Mouse (Mus musculus): Measurements from ENCODE around the gene Rnf133. TPM values are rescaled to one million over a fixed set of nuclear protein-coding genes. Genes with fewer than 3 reads are reported as not detected.

Rnf133 gene
- polyA plus RNA-seq (2015; fragmentation: Nextera tagmentation; extraction: Ambion mirVana): not detected in 2 replicates

DNA sequence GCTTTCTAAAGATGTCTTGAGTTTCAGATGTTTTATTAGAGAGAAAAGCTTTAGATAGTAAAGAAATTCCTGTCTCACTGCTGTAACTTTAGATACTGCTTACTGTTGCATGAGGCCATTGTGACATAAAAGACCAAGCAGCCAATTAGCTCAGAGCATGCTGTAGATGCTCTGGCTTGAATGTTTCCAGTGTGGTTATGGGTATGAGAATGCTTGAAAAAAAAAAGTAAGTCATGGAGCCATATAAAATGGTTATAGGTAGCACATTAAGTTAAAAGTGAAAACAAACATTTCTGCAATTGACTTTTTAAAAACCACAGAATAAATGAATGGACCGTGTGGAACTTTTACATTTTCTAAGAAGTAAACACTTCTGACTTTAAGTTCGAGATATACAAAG is at the start of gene Rnf133:
Rnf133 (minus strand) TSS at position 101 of the 400 bp plus-strand sequence.
- WGBS: 91% methylated on average over 2 of the region's 2 CpGs
- no peaks in the 10 kb centered on the region for H3K27me3 ChIP-seq (replicated peaks)
- H3K4me3 ChIP-seq (replicated peaks): no peak within 1 kb of the TSS
- no peaks in the 10 kb centered on the region for H3K4me1 ChIP-seq
- ATAC-seq (ENCODE audit: low FRiP score): no peak
- no peak within 1 kb of the TSS for H3K9ac ChIP-seq (replicated peaks)
- no peak within 1 kb of the TSS for H3K27ac ChIP-seq (replicated peaks)
- no peaks in the 10 kb centered on the region for H3K36me3 ChIP-seq
- no peak within 1 kb of the TSS for H3K4me2 ChIP-seq
- no peaks in the 10 kb centered on the region for H3K9me3 ChIP-seq (replicated peaks)

DNA sequence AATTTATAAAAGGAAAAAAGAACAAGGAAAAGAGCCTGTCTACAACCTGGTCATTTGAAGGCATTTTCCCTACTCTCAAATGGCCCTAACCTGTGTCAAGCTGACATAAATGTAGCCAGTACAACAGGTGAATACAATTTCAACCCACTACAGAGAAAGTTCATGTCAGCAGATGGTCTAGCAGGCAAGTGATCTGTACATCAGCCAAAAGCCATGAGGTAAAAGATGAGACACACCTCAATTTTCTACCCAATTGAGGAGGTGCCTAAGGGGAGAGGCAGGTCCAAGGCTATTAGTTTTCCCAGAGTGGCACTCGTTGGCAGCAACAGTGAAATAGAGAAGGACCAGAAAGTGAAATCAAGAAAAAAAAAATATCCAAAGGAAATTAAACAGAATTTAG is 28.1 kb upstream of the Rnf133 start:
- WGBS: 87% methylated on average over 1 of the region's 1 CpGs
- H3K9me3 ChIP-seq (replicated peaks): no peaks in the 10 kb centered on the region
- no peak for ATAC-seq (ENCODE audit: low FRiP score)

DNA sequence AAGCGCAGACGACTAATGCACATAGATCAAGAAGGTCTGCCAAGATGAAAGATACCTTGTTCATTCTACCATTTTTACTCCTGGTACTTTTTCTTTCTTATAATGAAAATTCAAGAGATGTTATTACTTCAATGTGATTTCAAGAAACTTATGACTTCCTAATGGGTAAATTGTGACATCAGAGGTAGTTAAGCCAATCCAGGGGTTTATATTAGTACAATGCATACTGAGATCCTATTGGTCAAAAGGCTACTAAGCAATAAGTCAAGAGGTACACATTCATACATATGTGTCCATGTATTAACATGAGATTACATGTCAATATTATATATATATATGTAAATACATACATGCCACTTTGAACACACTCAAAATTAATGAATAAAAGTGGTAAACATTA is 4.9 kb upstream of the Rnf133 start, which contains the start of gene Rnf148:
Rnf148 (minus strand) TSS at position 101 of the 400 bp plus-strand sequence.
- Histone ChIP-seq H3K4me1 (no peaks in the 10 kb centered on the region), H3K27me3 (replicated peaks) (no peaks in the 10 kb centered on the region), H3K9ac (replicated peaks) (no peak within 1 kb of the TSS), H3K9me3 (replicated peaks) (no peaks in the 10 kb centered on the region), H3K4me3 (replicated peaks) (no peak within 1 kb of the TSS), H3K27ac (replicated peaks) (no peak within 1 kb of the TSS), H3K36me3 (no peaks in the 10 kb centered on the region), H3K4me2 (no peak within 1 kb of the TSS)
- ATAC-seq (ENCODE audit: low FRiP score): no peak
- WGBS: 92% methylated on average over 2 of the region's 2 CpGs

More for the DNA sequence above, 28.1 kb upstream of the Rnf133 start:
- Histone ChIP-seq H3K36me3 (no peaks in the 10 kb centered on the region), H3K27ac (replicated peaks) (no peak overlapping the region), H3K9ac (replicated peaks) (no peak overlapping the region), H3K4me2 (no peak overlapping the region), H3K27me3 (replicated peaks) (no peaks in the 10 kb centered on the region), H3K4me3 (replicated peaks) (no peak overlapping the region), H3K4me1 (no peaks in the 10 kb centered on the region)

DNA sequence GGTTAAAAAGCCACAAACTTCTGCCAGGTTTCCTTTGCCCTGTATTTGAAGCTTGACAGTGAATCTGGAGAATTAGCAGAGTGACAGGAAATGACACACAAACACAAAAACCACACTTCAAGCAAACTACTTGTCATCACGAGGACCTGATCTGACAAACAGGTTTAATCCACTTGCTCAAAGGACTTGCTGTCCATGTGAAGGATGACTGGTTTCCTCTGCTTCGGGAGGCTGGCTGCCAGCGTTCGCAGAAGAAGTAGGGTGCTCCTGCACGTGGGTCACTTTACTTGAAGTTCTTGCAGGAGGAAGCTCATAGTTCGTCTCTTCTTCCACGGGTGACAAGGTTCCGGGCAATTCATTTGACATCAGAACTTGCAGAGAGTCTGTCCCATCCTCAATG is 1.4 kb downstream of the Rnf133 start:
- Histone ChIP-seq H3K9me3 (replicated peaks) (no peaks in the 10 kb centered on the region), H3K4me1 (no peaks in the 10 kb centered on the region), H3K9ac (replicated peaks) (no peak overlapping the region), H3K27me3 (replicated peaks) (no peaks in the 10 kb centered on the region), H3K36me3 (no peaks in the 10 kb centered on the region), H3K4me2 (no peak overlapping the region), H3K4me3 (replicated peaks) (no peak overlapping the region), H3K27ac (replicated peaks) (no peak overlapping the region)
- ATAC-seq (ENCODE audit: low FRiP score): no peak
- 88% methylated on average over 8 of the region's 8 CpGs for WGBS

DNA sequence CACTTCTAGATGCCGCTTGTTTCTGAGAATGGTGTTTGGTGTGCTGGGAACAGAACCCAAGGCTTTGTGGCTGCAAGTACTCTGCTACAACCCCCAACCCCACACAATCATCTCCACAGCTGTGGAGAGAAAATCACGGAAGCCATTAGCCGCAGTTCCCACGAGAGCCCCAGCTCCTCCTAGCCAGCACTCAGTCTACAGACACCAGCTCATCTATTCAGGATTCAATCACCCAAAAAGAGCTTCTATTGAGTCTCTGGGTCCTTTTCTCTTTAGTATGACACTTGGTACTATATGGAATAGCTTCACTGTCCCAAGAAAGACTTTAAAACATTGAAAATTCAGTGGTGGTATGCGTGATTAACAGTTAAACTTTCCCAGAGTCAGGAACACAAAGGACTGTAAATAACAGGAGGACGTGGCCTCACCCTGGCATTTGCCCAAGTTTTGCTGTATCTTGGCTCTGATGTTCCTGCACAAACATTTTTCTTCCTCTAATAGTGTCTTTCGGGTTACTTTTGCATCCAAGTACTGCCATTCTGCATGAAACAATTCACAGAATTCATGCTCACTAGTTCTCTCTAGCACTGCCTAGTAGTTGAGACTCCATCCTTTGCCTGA is 2.4 kb downstream of the Rnf133 start:
- Histone ChIP-seq H3K27ac (replicated peaks) (no peak overlapping the region), H3K9ac (replicated peaks) (no peak overlapping the region), H3K36me3 (no peaks in the 10 kb centered on the region), H3K4me3 (replicated peaks) (no peak overlapping the region), H3K4me2 (no peak overlapping the region), H3K9me3 (replicated peaks) (no peaks in the 10 kb centered on the region), H3K27me3 (replicated peaks) (no peaks in the 10 kb centered on the region), H3K4me1 (no peaks in the 10 kb centered on the region)
- WGBS: 59% methylated on average over 7 of the region's 7 CpGs
- peak; percentile 61 for ATAC-seq (ENCODE audit: low FRiP score)

DNA sequence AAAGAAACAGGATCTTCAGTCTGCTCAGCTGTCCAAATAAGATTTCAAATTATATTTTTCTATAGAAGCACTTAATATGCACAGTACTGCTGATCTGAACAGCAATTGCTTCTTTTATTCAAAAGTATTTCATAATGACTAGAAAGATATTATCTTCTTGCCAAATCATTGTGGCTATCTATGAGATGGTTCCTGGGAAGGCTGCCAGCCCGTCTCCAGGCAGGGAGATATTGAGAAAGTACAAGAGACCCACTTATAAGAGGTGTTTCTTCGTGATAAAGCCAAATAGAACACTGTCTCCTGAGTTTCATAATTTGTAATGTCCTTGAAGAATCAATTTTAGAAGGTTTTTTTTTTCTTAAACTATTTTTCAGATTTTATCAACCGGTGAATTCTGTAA is 13.0 kb downstream of the Rnf133 start:
- H3K4me1 ChIP-seq: no peaks in the 10 kb centered on the region
- no peaks in the 10 kb centered on the region for H3K27me3 ChIP-seq (replicated peaks)
- WGBS: 71% methylated on average over 3 of the region's 3 CpGs
- no peak overlapping the region for H3K9ac ChIP-seq (replicated peaks)
- ATAC-seq (ENCODE audit: low FRiP score): no peak
- H3K4me3 ChIP-seq (replicated peaks): no peak overlapping the region
- H3K9me3 ChIP-seq (replicated peaks): no peaks in the 10 kb centered on the region
- no peak overlapping the region for H3K27ac ChIP-seq (replicated peaks)
- H3K36me3 ChIP-seq: no peaks in the 10 kb centered on the region
- H3K4me2 ChIP-seq: no peak overlapping the region

DNA sequence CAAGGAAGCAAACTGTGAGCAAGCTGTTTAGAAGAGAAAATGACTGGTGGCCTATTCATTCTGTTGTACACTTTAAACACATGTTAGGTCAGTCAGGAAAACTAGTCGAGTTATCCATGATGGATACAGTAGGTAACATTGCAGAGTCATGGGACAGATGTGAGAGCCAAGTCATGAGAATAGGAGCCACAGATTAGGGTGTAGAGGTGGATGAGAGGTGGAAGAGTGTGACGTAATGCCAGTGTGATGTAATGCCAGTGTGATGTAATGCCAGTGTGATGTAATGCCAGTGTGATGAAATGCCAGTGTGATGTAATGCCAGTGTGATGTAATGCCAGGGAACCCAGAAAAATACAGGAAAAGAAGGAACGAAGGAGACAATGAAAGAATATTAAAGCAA is 14.9 kb downstream of the Rnf133 start:
- no peaks in the 10 kb centered on the region for H3K4me1 ChIP-seq
- H3K9me3 ChIP-seq (replicated peaks): no peaks in the 10 kb centered on the region
- ATAC-seq (ENCODE audit: low FRiP score): no peak
- H3K27ac ChIP-seq (replicated peaks): no peak overlapping the region
- 91% methylated on average over 3 of the region's 3 CpGs for WGBS
- no peaks in the 10 kb centered on the region for H3K36me3 ChIP-seq
- no peak overlapping the region for H3K9ac ChIP-seq (replicated peaks)
- H3K27me3 ChIP-seq (replicated peaks): no peaks in the 10 kb centered on the region
- H3K4me3 ChIP-seq (replicated peaks): no peak overlapping the region
- H3K4me2 ChIP-seq: no peak overlapping the region

DNA sequence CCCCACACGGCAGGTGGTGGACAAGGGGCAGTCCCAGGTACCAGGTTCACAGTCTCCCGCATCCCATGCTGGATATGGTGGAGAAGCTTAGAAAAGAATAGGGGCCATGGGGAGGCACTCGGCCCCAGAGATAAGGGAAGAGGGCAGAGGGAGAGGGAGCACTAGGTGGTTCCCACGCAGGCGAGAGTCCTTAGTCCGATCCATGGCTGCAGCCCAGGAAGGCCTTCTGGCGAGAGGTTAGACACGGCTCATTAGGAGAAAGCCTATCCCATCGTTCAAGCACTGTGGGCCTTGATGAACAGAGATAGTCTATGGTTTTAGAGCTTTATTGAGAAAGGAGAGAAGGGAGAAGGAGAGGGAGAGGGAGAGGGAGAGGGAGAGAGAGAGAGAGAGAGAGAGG is 16.1 kb downstream of the Rnf133 start:
- Histone ChIP-seq H3K9me3 (replicated peaks) (no peaks in the 10 kb centered on the region), H3K4me1 (no peaks in the 10 kb centered on the region), H3K4me3 (replicated peaks) (no peak overlapping the region), H3K36me3 (no peaks in the 10 kb centered on the region), H3K9ac (replicated peaks) (no peak overlapping the region), H3K27ac (replicated peaks) (no peak overlapping the region), H3K4me2 (no peak overlapping the region), H3K27me3 (replicated peaks) (no peaks in the 10 kb centered on the region)
- WGBS: 73% methylated on average over 9 of the region's 9 CpGs
- ATAC-seq (ENCODE audit: low FRiP score): no peak

DNA sequence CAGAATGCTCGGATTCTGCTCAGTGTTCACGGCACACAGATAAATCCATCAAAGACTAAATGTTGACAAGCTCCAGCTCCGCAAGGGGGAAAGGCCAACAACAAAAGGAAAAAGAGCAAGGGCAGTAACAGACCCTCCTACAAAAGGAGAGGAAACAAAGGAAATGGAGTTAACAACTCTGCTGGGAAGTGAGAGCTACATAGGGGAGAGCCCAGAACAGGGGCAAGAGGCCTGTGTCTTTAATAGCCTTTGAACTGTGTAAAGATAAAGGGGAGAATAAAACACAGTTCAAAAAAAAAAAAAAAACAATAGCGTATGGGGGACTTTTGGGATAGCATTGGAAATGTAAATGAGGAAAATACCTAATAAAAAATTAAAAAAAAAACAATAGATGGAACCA is 19.6 kb downstream of the Rnf133 start:
- 10% methylated on average over 4 of the region's 4 CpGs for WGBS
- H3K4me3 ChIP-seq (replicated peaks): no peak overlapping the region

More for the DNA sequence above, 19.6 kb downstream of the Rnf133 start:
- H3K4me1 ChIP-seq: no peaks in the 10 kb centered on the region
- no peak overlapping the region for H3K4me2 ChIP-seq
- no peaks in the 10 kb centered on the region for H3K36me3 ChIP-seq
- no peak for ATAC-seq (ENCODE audit: low FRiP score)
- H3K9ac ChIP-seq (replicated peaks): no peak overlapping the region
- H3K27me3 ChIP-seq (replicated peaks): no peaks in the 10 kb centered on the region
- H3K27ac ChIP-seq (replicated peaks): no peak overlapping the region
- H3K9me3 ChIP-seq (replicated peaks): no peaks in the 10 kb centered on the region

Other genes starting within 250 kb of the Rnf133 start
- 0.17 TPM in 1 of 2 replicates, not detected in the other for gene Rnf148, start 4.8 kb upstream of the Rnf133 start, polyA plus RNA-seq (2015; fragmentation: Nextera tagmentation; extraction: Ambion mirVana)
- 9.5 and 10.7 TPM in 2 replicates for gene Cadps2, start 189.1 kb upstream of the Rnf133 start, polyA plus RNA-seq (2015; fragmentation: Nextera tagmentation; extraction: Ambion mirVana)

Measured in neural tube, embryonic 15.5 days (tissue).